Mouse (Mus musculus) limb, embryonic 15.5 days (tissue): Measurements from ENCODE around the gene BC030867. TPM values are rescaled to one million over a fixed set of nuclear protein-coding genes. Genes with fewer than 3 reads are reported as not detected.

Experiments used
- ATAC-seq: fragments of 200-750 bp; cut with Nextera tagmentation; 2 replicates; pipeline ENCODE4 v1.8.0; 2017; ENCODE audit warnings: low read depth, moderate TSS enrichment; ENCODE audit not compliant: insufficient number of reproducible peaks, low FRiP score, low TSS enrichment
- H3K27ac ChIP-seq: fragments of 300-500 bp; sonication (generic); 2 replicates; pipeline ENCODE4 v1.5.1; 2015; ENCODE audit warnings: moderate library complexity, mild to moderate bottlenecking, inconsistent platforms
- H3K27me3 ChIP-seq: fragments of 300-500 bp; sonication (generic); 2 replicates; pipeline ENCODE4 v1.6.1; 2015; ENCODE audit warnings: inconsistent platforms
- H3K36me3 ChIP-seq: fragments of 300-500 bp; sonication (generic); 2 replicates; pipeline ENCODE4 v1.6.1; 2015; ENCODE audit warnings: inconsistent platforms
- H3K4me1 ChIP-seq: fragments of 300-500 bp; sonication (generic); 2 replicates; pipeline ENCODE4 v1.6.1; 2015; ENCODE audit warnings: inconsistent platforms
- H3K4me2 ChIP-seq: fragments of 300-500 bp; sonication (generic); 2 replicates; pipeline ENCODE4 v1.6.1; 2015; ENCODE audit warnings: mild to moderate bottlenecking, inconsistent platforms
- H3K4me3 ChIP-seq: fragments of 300-500 bp; sonication (generic); 2 replicates; pipeline ENCODE4 v1.5.1; 2015; ENCODE audit warnings: mild to moderate bottlenecking, inconsistent platforms
- H3K9ac ChIP-seq: fragments of 300-500 bp; sonication (generic); 2 replicates; pipeline ENCODE4 v1.6.1; 2015; ENCODE audit warnings: inconsistent platforms
- H3K9me3 ChIP-seq: fragments of 300-500 bp; sonication (generic); 2 replicates; pipeline ENCODE4 v1.6.1; 2016; ENCODE audit warnings: inconsistent platforms
- WGBS: fragments of 180-500 bp; shearing (Covaris S2); methylation state at CpG from one replicate; pipeline ENCODE4 v1.1.7; 2015; 5-methylcytosine and 5-hydroxymethylcytosine counted together
- microRNA-seq: library from miRNA; unstranded; fragments of <30 nt; microRNA quantifications from one replicate; pipeline ENCODE4, GENCODE M21; 2016
- polyA plus RNA-seq: library from polyadenylated mRNA; unstranded; fragments of >200 nt; fragmentation: Nextera tagmentation; extraction: Ambion mirVana; gene quantifications from 2 replicates; pipeline ENCODE4 v1.2.1, GENCODE M21; 2015

The BC030867 gene
- polyA plus RNA-seq, 1 experiment from 2014 or later = 13.8 TPM

GRCm38 (mm10) chr11:102312586-102312985 is 63.9 kb downstream of the BC030867 start:
- Histone ChIP-seq H3K4me2 (no peak overlapping the region), H3K36me3 (peaks cover 66% of the 10 kb centered on the region), H3K27ac (no peak overlapping the region; the same call in 1 of the 2 replicates), H3K9ac (no peak overlapping the region), H3K4me1 (peaks cover 45% of the 10 kb centered on the region), H3K9me3 (no peaks in the 10 kb centered on the region), H3K4me3 (no peak overlapping the region), H3K27me3 (no peaks in the 10 kb centered on the region)
- WGBS = 86% methylated on average over 6 of the region's 6 CpGs
- ATAC-seq = no peak

GRCm38 (mm10) chr11:102314321-102314720 is 65.6 kb downstream of the BC030867 start:
- Histone ChIP-seq H3K4me1 (peaks cover 38% of the 10 kb centered on the region), H3K9ac (no peak overlapping the region), H3K4me2 (no peak overlapping the region), H3K27ac (no peak overlapping the region), H3K27me3 (no peaks in the 10 kb centered on the region), H3K36me3 (peaks cover 59% of the 10 kb centered on the region), H3K4me3 (no peak overlapping the region), H3K9me3 (no peaks in the 10 kb centered on the region)
- 86% methylated on average over 12 of the region's 12 CpGs for WGBS
- ATAC-seq = no peak

Small RNA genes lying within 50 kb of the gene (microRNA-seq; reads per million reads assigned to microRNA genes)
- gene Mir8101 = 0.61 reads per million

Other genes starting within 250 kb of the BC030867 start
- 5.8 and 6.0 TPM in 2 replicates for gene Mpp3, start 220.4 kb upstream of the BC030867 start, polyA plus RNA-seq
- 2.2 and 2.4 TPM in 2 replicates for gene Cd300lg, start 207.4 kb upstream of the BC030867 start, polyA plus RNA-seq
- 7.5 and 8.8 TPM in 2 replicates for gene Mpp2, start 160.4 kb upstream of the BC030867 start, polyA plus RNA-seq
- gene Ppy, start 147.6 kb upstream of the BC030867 start, polyA plus RNA-seq = not detected in 2 replicates
- not detected in 2 replicates for gene Pyy, start 141.1 kb upstream of the BC030867 start, polyA plus RNA-seq
- gene Nags, start 103.4 kb upstream of the BC030867 start, polyA plus RNA-seq = 0.12 and 0.14 TPM in 2 replicates
- gene Tmem101, start 92.5 kb upstream of the BC030867 start, polyA plus RNA-seq = 37.5 and 40.3 TPM in 2 replicates
- gene Lsm12, start 63.6 kb upstream of the BC030867 start, polyA plus RNA-seq = 119 and 130 TPM in 2 replicates
- 25.1 and 27.6 TPM in 2 replicates for gene G6pc3, start 59.3 kb upstream of the BC030867 start, polyA plus RNA-seq
- gene Hdac5, start 18.7 kb upstream of the BC030867 start, polyA plus RNA-seq = 94.1 and 96.7 TPM in 2 replicates
- gene Asb16, start 19.9 kb downstream of the BC030867 start, polyA plus RNA-seq = 0.20 and 0.24 TPM in 2 replicates
- 53.4 and 53.9 TPM in 2 replicates for gene Tmub2, start 36.0 kb downstream of the BC030867 start, polyA plus RNA-seq
- gene Atxn7l3, start 47.7 kb downstream of the BC030867 start, polyA plus RNA-seq = 15.0 and 18.0 TPM in 2 replicates
- gene Ubtf, start 70.9 kb downstream of the BC030867 start, polyA plus RNA-seq = 76.0 and 85.7 TPM in 2 replicates
- 5.9 and 10.4 TPM in 2 replicates for gene Slc4a1, start 117.3 kb downstream of the BC030867 start, polyA plus RNA-seq
- gene Rundc3a, start 144.5 kb downstream of the BC030867 start, polyA plus RNA-seq = 1.2 and 1.6 TPM in 2 replicates
- 184 and 195 TPM in 2 replicates for gene Slc25a39, start 159.1 kb downstream of the BC030867 start, polyA plus RNA-seq
- gene Grn, start 181.4 kb downstream of the BC030867 start, polyA plus RNA-seq = 192 and 215 TPM in 2 replicates
- gene Fam171a2, start 198.8 kb downstream of the BC030867 start, polyA plus RNA-seq = 4.9 and 5.7 TPM in 2 replicates
- 6.6 and 6.9 TPM in 2 replicates for gene Itga2b, start 221.2 kb downstream of the BC030867 start, polyA plus RNA-seq